Mouse (Mus musculus): Measurements from ENCODE around the gene Sun5. TPM values are rescaled to one million over a fixed set of nuclear protein-coding genes. Genes with fewer than 3 reads are reported as not detected.
"Not testable (repeated sequence)": the region's sequence is repeated elsewhere in the genome, so short reads cannot be mapped to it uniquely, and the experiment has no call there.

The Sun5 gene
- total RNA-seq, 2 experiments from 2014 or later = not detected

DNA sequence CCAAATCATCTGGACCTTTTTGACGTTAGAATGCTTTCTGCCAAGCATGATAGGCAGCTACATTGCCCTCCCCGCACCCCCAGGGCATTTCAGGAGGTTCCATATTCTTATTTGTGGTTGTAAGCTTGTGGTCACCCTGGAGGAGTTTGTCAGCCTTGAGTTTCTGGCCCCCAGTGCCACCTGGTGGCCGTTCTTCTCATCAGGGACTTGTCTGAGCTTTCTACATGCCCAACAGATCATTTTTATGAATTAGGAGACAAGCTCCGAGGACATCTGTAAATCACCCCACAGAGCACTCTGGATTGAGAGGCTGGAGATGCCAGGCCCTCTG is 19.9 kb downstream of the Sun5 start:
- H3K27ac ChIP-seq = no peak overlapping the region
- peak; percentile 59 for TF ChIP-seq CTCF (IDR thresholded peaks at IDR 0.05)
- intact Hi-C loops (cut with DNase I) = loop anchor here (1.0 to 5.0 kb wide), 4 partner anchors 44 to 183 kb away; no protein-coding TSS in a partner anchor
- no peak overlapping the region for H3K4me3 ChIP-seq
- peak; percentile 50 to 63 for DNase-seq (ENCODE audit: extremely low spot score in 1 of 2, low spot score in 2 of 2)

DNA sequence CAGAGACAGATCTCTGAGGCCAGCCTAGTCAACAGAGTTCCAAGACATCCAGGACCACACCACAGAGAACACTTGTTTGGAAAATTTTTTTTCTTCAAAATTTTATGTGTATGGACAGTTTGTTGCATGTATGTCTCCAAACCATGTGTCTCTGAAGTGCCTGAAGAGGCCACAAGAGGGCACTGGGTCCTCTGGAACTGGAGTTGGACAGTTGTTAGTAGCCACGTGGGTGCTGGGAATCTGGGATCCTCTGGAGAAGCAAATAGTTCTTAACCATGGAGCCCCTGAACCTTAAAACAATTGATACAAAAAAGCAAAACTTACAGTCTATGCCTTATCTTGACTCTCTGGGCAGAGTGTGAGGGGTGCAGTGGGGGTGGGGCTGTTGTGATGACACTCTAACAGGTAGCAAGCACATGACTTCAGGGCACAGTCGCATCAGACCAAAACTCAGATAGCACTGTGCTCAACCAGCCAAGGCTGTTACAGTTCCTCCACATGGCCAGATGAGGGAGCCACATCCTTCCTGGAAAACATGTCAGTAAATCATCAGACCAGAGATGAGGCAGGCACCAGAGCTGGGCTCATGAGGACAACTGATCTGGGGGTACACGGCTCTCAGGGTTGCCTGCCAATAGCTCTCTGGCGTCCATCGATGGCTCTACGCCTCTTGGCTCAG is 20.4 kb downstream of the Sun5 start:
- DNase-seq (ENCODE audit: extremely low spot score in 1 of 2, low spot score in 2 of 2) = no peak
- intact Hi-C loops (cut with DNase I) = loop anchor here (1.0 to 5.0 kb wide), 4 partner anchors 43 to 182 kb away; no protein-coding TSS in a partner anchor
- Histone ChIP-seq H3K27ac (no peak overlapping the region), H3K4me3 (no peak overlapping the region)
- no peak for TF ChIP-seq CTCF (IDR thresholded peaks at IDR 0.05)

DNA sequence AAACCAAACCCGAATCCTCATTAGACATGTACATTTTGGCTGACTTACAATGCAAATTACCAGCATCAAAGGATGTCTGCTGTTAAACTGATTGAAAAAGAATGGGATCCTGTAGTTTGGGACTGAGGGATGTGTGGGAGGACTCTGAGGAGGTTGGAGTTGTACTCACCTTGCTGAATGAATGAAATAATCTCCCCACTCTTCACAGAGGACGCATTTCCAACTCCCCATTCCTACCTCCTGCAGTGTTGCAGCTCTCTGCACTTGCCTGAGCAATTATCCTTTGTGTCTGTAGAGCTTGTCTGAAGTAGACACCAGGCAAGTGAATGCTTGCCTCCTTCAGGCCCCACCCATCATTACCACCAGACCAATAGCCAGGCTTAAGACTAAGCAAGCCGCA is 22.5 kb downstream of the Sun5 start:
- no peak overlapping the region for H3K4me3 ChIP-seq
- intact Hi-C loops (cut with DNase I) = no loop called here
- no peak for TF ChIP-seq CTCF (IDR thresholded peaks at IDR 0.05)
- no peak for DNase-seq (ENCODE audit: extremely low spot score in 1 of 2, low spot score in 2 of 2)
- H3K27ac ChIP-seq = no peak overlapping the region

DNA sequence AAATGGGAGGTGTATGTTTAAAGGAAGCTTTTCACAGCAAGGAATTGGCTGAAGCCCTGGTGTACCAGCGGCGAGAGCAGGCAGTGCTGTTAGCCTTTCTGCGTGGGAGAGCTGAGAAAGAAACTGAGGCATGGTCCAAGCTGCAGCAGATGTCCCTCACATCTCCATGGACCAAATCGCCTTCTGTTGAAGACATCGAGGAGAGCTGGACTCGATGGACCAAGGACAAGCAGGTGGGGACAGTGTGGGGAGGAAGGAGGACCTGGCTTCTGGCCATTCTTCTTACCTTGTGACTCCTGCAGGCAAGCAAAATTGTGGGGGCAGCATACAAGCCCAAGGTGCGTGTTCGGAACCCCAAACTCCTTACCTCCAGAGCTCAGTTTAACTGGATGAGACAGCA is 28.0 kb downstream of the Sun5 start:
- no peak overlapping the region for H3K4me3 ChIP-seq
- no peak overlapping the region for H3K27ac ChIP-seq
- DNase-seq (ENCODE audit: extremely low spot score in 1 of 2, low spot score in 2 of 2) = no peak
- TF ChIP-seq CTCF (IDR thresholded peaks at IDR 0.05) = no peak
- intact Hi-C loops (cut with DNase I) = no loop called here

DNA sequence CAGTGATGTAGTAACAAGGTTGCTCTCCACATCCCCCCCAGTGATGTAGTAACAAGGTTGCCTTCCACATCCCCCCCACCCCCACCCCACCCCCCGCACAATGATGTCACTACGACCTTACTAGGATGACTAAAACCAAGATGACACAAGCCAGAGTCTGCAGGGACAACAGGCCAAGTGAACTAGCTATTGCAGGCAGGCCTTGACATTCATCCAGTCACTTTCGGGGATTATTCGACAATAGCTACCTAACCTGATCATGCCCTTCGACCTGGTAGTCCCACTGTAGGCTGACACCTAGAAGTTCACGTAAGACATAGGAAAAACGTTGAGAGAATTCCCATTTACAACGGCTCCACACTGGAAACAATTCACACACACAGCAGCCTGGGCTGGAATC is 37.6 kb downstream of the Sun5 start:
- TF ChIP-seq CTCF (IDR thresholded peaks at IDR 0.05) = no peak
- Histone ChIP-seq H3K4me3 (no peak overlapping the region), H3K27ac (no peak overlapping the region)
- no peak for DNase-seq (ENCODE audit: extremely low spot score in 1 of 2, low spot score in 2 of 2)
- intact Hi-C loops (cut with DNase I) = no loop called here

DNA sequence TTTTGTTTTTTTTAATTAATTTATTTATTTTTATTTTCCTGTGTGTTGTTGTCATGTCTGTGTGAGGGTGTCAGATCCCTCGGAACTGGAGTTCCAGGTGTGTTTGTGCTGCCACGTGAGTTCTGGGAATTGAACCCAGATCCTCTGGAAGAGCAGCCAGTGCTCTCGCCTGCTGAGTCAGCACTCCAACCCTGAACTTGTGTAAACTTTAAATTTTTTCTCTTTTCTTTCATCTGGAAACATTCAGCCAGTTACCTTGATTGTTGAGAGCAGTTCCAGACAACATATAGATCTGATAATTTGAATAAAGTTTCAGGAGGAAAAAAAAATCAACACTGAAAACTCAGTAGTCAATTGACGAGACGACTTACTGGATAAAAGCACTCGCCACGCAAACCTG is 42.2 kb downstream of the Sun5 start:
- DNase-seq (ENCODE audit: extremely low spot score in 1 of 2, low spot score in 2 of 2) = no peak
- intact Hi-C loops (cut with DNase I) = no loop called here
- no peak for TF ChIP-seq CTCF (IDR thresholded peaks at IDR 0.05)
- H3K4me3 ChIP-seq = no peak overlapping the region
- H3K27ac ChIP-seq = no peak overlapping the region

DNA sequence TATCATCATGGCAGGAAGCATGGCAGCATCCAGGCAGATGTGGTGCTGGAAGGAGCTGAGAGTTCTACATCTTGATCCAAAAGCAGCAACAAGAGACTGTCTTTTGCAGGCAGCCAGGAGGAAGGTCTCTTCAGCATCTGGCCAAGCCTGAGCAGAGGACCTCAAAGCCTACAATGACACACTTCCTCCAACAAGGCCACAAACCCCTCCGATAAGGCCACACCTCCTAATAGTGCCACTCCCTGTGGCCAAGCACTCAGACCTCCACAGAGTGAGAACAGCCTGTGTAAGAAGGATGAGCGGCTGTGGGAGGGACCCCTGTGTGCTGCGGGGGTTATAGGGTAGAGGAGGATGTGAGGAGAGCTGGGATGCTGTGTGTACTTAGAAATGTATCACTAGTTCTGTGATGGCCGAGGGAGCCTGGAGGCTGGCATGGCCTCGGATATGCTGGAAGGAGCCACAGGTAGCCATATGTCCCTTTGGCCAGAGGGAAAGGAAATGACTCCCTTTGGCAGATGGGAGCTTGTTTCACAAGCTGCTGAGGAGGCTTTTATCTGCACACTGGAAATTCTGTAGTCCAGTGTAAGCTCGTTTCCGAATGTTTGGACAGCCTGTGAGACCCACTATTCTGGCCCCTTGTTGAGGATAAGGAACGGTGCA is 43.6 kb downstream of the Sun5 start:
- intact Hi-C loops (cut with DNase I) = no loop called here
- Histone ChIP-seq H3K4me3 (no peak overlapping the region), H3K27ac (no peak overlapping the region)
- DNase-seq (ENCODE audit: extremely low spot score in 1 of 2, low spot score in 2 of 2) = no peak
- no peak for TF ChIP-seq CTCF (IDR thresholded peaks at IDR 0.05)

DNA sequence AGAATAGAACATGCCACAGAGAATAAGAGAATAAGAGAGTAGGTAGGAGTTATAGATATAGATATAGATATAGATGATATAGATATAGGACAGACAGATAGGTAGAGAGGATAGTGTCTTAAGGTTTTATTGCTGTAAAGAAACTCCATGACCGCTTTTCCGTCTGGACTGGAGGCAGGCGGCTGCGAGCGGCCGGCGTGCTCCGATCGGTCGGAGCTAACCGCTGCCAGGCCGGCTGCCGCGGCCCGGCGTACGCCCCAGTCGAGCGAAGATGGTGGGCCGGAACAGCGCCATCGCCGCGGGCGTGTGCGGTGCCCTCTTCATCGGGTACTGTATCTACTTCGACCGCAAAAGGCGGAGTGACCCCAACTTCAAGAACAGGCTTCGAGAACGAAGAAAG is 45.0 kb downstream of the Sun5 start:
- H3K4me3 ChIP-seq; intact Hi-C loops (cut with DNase I); H3K27ac ChIP-seq; DNase-seq (ENCODE audit: extremely low spot score in 1 of 2, low spot score in 2 of 2): not testable (repeated sequence)

DNA sequence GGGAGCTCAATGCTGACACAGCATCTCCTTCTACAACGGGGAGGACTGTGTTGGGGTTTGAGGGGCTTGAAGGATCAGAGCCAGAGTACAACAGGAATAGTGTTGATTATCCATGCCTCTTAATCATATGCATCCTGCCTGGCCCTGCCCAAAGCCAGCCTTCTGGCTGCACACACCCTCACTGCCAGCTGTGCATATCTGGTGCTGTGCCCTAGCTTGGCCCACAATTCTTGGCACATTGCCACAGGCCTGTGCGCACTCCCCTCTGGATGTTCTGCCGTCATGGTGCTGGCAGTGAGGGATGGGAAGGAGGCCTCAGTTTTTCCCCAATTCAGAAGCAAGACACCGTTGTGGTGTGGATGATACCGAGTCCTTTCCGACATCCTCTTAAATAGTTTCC is 46.3 kb downstream of the Sun5 start:
- Histone ChIP-seq H3K4me3 (no peak overlapping the region), H3K27ac (no peak overlapping the region)
- no peak for DNase-seq (ENCODE audit: extremely low spot score in 1 of 2, low spot score in 2 of 2)
- TF ChIP-seq CTCF (IDR thresholded peaks at IDR 0.05) = no peak
- intact Hi-C loops (cut with DNase I) = no loop called here

DNA sequence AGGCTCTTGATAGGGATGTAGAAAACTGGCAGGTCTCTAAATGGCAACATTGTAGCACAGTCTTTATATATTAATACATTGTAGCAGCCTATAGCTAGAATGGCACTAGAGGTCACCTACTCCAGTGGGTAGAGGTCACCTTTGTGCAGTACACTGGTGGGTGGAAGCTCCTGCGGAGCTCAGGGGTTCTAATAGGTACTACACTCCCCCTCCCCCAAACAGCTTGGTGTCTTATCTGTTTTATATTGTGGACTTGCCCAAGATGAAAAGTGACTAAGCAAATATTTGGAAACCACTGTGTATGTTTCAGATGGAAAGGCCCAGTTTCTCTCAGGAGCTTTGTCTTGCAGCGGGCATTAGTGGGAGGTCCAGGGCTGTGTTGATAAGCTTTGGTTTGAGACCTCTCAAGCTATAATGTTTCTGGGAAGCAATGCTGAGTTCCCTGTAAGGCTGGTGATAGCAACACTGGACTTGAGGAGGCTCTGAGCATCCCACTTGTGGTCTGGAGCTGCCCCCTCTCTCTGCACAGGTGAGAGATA is 48.8 kb downstream of the Sun5 start:
- no peak for DNase-seq (ENCODE audit: extremely low spot score in 1 of 2, low spot score in 2 of 2)
- Histone ChIP-seq H3K27ac (no peak overlapping the region), H3K4me3 (no peak overlapping the region)
- intact Hi-C loops (cut with DNase I) = no loop called here
- TF ChIP-seq CTCF (IDR thresholded peaks at IDR 0.05) = no peak

DNA sequence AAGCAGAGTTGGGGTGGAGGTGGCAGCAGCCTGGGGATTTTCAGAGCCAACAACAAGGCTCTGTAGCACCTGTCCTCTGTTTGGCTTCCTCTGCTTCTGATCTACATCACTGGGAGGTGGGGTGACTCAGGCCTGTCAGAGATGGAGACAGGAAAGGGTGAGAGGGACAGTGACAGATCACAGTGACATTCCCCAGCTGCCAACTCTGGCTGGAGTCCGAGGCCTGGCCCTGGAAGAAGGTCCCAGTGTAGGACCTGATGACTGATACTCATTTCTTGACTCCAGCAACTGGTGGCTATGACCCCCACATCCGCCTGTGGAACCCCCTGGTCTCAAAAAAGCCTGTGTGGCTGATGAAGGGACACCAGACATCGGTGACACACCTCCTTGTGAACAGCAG is 61.0 kb downstream of the Sun5 start:
- intact Hi-C loops (cut with DNase I) = loop anchor here (5.0 kb wide), 2 partner anchors 42 to 142 kb away; no protein-coding TSS in a partner anchor
- no peak for TF ChIP-seq CTCF (IDR thresholded peaks at IDR 0.05)
- no peak overlapping the region for H3K27ac ChIP-seq
- no peak overlapping the region for H3K4me3 ChIP-seq
- DNase-seq (ENCODE audit: extremely low spot score in 1 of 2, low spot score in 2 of 2) = no peak

DNA sequence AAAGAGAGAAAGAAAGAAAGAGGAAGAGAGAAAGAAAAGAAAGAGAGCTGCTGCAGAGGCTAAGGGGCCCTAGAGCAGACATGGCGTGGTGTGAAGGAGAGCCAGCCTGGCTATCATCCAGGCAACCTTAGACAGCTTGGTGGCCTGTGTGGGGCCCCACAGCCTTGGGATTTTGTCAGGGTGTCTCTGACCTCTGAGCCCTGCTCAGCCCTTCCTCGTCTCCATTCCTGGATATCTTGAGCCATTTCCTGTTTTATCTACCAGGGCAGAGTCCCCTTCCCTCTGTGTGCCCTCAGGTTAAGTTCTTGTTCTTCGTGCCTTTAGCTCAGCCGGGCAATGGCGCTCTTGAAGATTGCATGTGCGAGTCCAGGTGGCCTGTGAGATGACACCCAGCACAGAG is 62.0 kb downstream of the Sun5 start:
- TF ChIP-seq CTCF (IDR thresholded peaks at IDR 0.05) = no peak
- Histone ChIP-seq H3K27ac (no peak overlapping the region), H3K4me3 (no peak overlapping the region)
- no peak for DNase-seq (ENCODE audit: extremely low spot score in 1 of 2, low spot score in 2 of 2)
- intact Hi-C loops (cut with DNase I) = loop anchor here (5.0 kb wide), 1 partner anchor 43 kb away; no protein-coding TSS in a partner anchor
